Mouse (Mus musculus): ENCODE measurements around the gene Itgb5. TPM values are rescaled to one million over a fixed set of nuclear protein-coding genes. Genes with fewer than 3 reads are reported as not detected.
A peak's percentile ranks its signal among the peaks of the same experiment; 100 is the strongest.

Itgb5 gene
- polyA plus RNA-seq, 2 experiments = 108 to 117 TPM

DNA sequence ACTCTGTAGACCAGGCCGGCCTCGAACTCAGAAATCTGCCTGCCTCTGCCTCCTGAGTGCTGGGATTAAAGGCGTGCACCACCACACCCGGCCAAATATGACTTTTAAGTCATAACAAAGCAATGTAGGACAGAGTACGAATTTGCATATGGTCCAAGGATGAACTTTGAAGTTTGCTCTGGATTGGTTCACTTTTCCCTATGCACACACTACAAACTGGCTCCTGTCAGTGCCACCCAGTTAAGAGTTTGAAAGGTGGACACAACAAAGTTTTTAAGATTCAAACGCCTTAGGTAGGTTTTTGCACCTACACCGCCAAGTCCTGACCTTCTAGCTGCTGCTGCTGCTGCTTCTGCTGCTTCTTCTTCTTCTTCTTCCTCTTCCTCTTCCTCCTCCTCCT, 969 bp upstream of the Itgb5 start:
- WGBS = 84% methylated on average over 7 of the region's 7 CpGs
- H3K27ac ChIP-seq (replicated peaks; ENCODE audit: low read depth, low read length) = no peak overlapping the region
- no peak for ATAC-seq (ENCODE audit: low FRiP score, low read depth)
- no peak overlapping the region for H3K4me3 ChIP-seq (replicated peaks; ENCODE audit: low read length)
- no peak for DNase-seq (ENCODE audit: low spot score)
- H3K9me3 ChIP-seq (ENCODE audit: control insufficient read depth, low read length) = no peaks in the 10 kb centered on the region
- H3K9ac ChIP-seq (ENCODE audit: low read depth, low read length, severe bottlenecking) = no peak overlapping the region
- no peak for TF ChIP-seq POLR2A (IDR thresholded peaks at IDR 0.05; ENCODE audit: borderline replicate concordance, extremely low read depth, insufficient read depth, insufficient read length)
- H3K36me3 ChIP-seq (ENCODE audit: control insufficient read depth, insufficient read depth, low read length) = no peaks in the 10 kb centered on the region
- no peak overlapping the region for H3K4me2 ChIP-seq (replicated peaks; ENCODE audit: low read depth, low read length, severe bottlenecking)
- no peaks in the 10 kb centered on the region for H3K27me3 ChIP-seq (ENCODE audit: control insufficient read depth, insufficient read depth, low read length)
- H3K4me1 ChIP-seq (ENCODE audit: control insufficient read depth, insufficient read depth, low read length) = peaks cover 24% of the 10 kb centered on the region

GRCm38 (mm10) chr16:33829842-33830511, 512 bp downstream of the Itgb5 start:
- peak; percentile 35 for DNase-seq (ENCODE audit: low spot score)
- peak overlapping the region; percentile 87 for H3K27ac ChIP-seq (replicated peaks; ENCODE audit: low read depth, low read length)

GRCm38 (mm10) chr16:33830512-33831105, 1.1 kb downstream of the Itgb5 start:
- DNase-seq (ENCODE audit: low spot score) (no peak), ATAC-seq (ENCODE audit: low FRiP score, low read depth) (no peak)
- H3K9me3 ChIP-seq (ENCODE audit: control insufficient read depth, low read length) = no peaks in the 10 kb centered on the region
- peak overlapping the region; percentile 86 for H3K4me3 ChIP-seq (replicated peaks; ENCODE audit: low read length)
- peaks cover 39% of the 10 kb centered on the region for H3K4me1 ChIP-seq (ENCODE audit: control insufficient read depth, insufficient read depth, low read length)
- H3K9ac ChIP-seq (ENCODE audit: low read depth, low read length, severe bottlenecking) = peak overlapping the region; percentile 91
- 3% methylated on average over 18 of the region's 18 CpGs for WGBS
- no peaks in the 10 kb centered on the region for H3K27me3 ChIP-seq (ENCODE audit: control insufficient read depth, insufficient read depth, low read length)
- no peaks in the 10 kb centered on the region for H3K36me3 ChIP-seq (ENCODE audit: control insufficient read depth, insufficient read depth, low read length)
- peak overlapping the region; percentile 61 for H3K4me2 ChIP-seq (replicated peaks; ENCODE audit: low read depth, low read length, severe bottlenecking)
- no peak for TF ChIP-seq POLR2A (IDR thresholded peaks at IDR 0.05; ENCODE audit: borderline replicate concordance, extremely low read depth, insufficient read depth, insufficient read length)
- peak overlapping the region; percentile 87 for H3K27ac ChIP-seq (replicated peaks; ENCODE audit: low read depth, low read length)

More at GRCm38 (mm10) chr16:33829842-33830511, 512 bp downstream of the Itgb5 start:
- H3K9me3 ChIP-seq (ENCODE audit: control insufficient read depth, low read length) = no peaks in the 10 kb centered on the region
- peaks cover 38% of the 10 kb centered on the region for H3K4me1 ChIP-seq (ENCODE audit: control insufficient read depth, insufficient read depth, low read length)
- peak overlapping the region; percentile 86 for H3K4me3 ChIP-seq (replicated peaks; ENCODE audit: low read length)
- peak overlapping the region; percentile 91 for H3K9ac ChIP-seq (ENCODE audit: low read depth, low read length, severe bottlenecking)
- peak overlapping the region; percentile 61 for H3K4me2 ChIP-seq (replicated peaks; ENCODE audit: low read depth, low read length, severe bottlenecking)
- WGBS = under 1% methylated on average over 50 of the region's 76 CpGs
- H3K27me3 ChIP-seq (ENCODE audit: control insufficient read depth, insufficient read depth, low read length) = no peaks in the 10 kb centered on the region
- H3K36me3 ChIP-seq (ENCODE audit: control insufficient read depth, insufficient read depth, low read length) = no peaks in the 10 kb centered on the region
- no peak for TF ChIP-seq POLR2A (IDR thresholded peaks at IDR 0.05; ENCODE audit: borderline replicate concordance, extremely low read depth, insufficient read depth, insufficient read length)
- ATAC-seq (ENCODE audit: low FRiP score, low read depth) = peak; percentile 77

DNA sequence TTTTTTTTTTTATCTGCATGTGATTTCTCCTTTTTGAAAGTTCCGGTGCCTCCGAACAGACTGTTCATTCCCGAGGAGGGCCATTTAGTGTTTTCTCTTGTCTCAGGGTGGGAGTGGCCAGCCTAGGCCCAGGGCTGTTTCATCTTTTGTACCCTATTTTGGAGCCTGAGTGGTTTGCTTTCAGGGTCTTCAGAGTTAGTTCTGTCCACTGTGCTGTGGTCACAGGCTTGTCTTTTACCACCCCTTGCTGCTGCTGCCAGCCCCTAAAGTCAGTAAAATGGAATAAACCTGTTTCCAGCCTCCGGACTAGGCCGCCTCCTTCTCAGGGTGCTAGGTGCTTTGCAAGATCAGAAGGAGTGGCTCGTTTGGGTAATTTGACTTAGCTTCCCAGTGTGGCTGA, 2.6 kb downstream of the Itgb5 start:
- H3K9me3 ChIP-seq (ENCODE audit: control insufficient read depth, low read length) = no peaks in the 10 kb centered on the region
- peak overlapping the region; percentile 50 for H3K4me2 ChIP-seq (replicated peaks; ENCODE audit: low read depth, low read length, severe bottlenecking)
- peak overlapping the region; percentile 63; the same call in 1 of the 2 replicates for H3K27ac ChIP-seq (replicated peaks; ENCODE audit: low read depth, low read length)
- H3K27me3 ChIP-seq (ENCODE audit: control insufficient read depth, insufficient read depth, low read length) = no peaks in the 10 kb centered on the region
- H3K4me3 ChIP-seq (replicated peaks; ENCODE audit: low read length) = no peak overlapping the region
- no peak for TF ChIP-seq POLR2A (IDR thresholded peaks at IDR 0.05; ENCODE audit: borderline replicate concordance, extremely low read depth, insufficient read depth, insufficient read length)
- 41% methylated on average over 6 of the region's 6 CpGs for WGBS
- H3K4me1 ChIP-seq (ENCODE audit: control insufficient read depth, insufficient read depth, low read length) = peaks cover 39% of the 10 kb centered on the region
- no peak for DNase-seq (ENCODE audit: low spot score)
- H3K9ac ChIP-seq (ENCODE audit: low read depth, low read length, severe bottlenecking) = no peak overlapping the region
- no peaks in the 10 kb centered on the region for H3K36me3 ChIP-seq (ENCODE audit: control insufficient read depth, insufficient read depth, low read length)
- no peak for ATAC-seq (ENCODE audit: low FRiP score, low read depth)

DNA sequence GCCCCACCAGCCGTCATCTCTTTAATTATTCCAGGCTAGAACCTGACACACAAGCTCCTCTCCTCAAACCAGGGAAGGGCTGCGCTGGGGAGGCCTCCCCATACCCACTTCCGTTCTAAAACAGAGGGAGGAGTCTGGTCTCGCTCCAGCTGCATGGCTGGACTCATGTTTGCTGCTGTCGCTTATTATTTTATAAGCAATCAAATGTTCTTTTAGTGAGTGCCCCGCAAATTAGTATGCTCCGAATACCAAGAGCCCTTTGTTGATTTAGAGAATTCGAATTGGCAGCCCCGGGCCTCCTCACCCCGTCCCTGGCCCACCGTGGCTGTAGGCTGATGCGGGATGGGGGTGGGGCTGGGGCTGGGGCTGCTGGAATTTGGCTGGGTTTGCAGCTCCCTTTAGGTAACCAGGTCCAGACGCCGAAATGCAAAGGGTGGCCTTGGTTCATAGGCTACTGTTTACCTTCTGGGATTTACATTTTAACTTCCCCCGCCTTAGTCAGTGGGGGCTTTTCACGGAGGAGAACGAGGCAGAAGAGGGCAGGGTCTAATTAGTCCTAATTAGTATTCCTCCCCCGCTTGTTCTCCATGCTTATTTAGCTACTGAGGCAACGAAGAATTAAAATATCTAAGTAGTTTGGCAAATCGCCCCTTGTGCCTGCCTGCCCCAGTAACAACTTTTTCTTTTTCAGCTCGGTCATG, 3.4 kb downstream of the Itgb5 start:
- whole genome bisulfite sequencing = 3% methylated on average over 21 of the region's 21 CpGs
- Histone ChIP-seq H3K4me1 (ENCODE audit: control insufficient read depth, insufficient read depth, low read length) (peaks cover 45% of the 10 kb centered on the region), H3K27ac (replicated peaks; ENCODE audit: low read depth, low read length) (peak overlapping the region; percentile 63), H3K27me3 (ENCODE audit: control insufficient read depth, insufficient read depth, low read length) (no peaks in the 10 kb centered on the region), H3K9ac (ENCODE audit: low read depth, low read length, severe bottlenecking) (peak overlapping the region; percentile 45), H3K4me3 (replicated peaks; ENCODE audit: low read length) (peak overlapping the region; percentile 31), H3K4me2 (replicated peaks; ENCODE audit: low read depth, low read length, severe bottlenecking) (peak overlapping the region; percentile 50), H3K36me3 (ENCODE audit: control insufficient read depth, insufficient read depth, low read length) (no peaks in the 10 kb centered on the region), H3K9me3 (ENCODE audit: control insufficient read depth, low read length) (no peaks in the 10 kb centered on the region)
- ATAC-seq (ENCODE audit: low FRiP score, low read depth) (peak; percentile 48), DNase-seq (ENCODE audit: low spot score) (peak; percentile 65)
- TF ChIP-seq POLR2A (IDR thresholded peaks at IDR 0.05; ENCODE audit: borderline replicate concordance, extremely low read depth, insufficient read depth, insufficient read length) = no peak
